Mouse (Mus musculus): ENCODE measurements around the gene Ndufb4. TPM values are rescaled to one million over a fixed set of nuclear protein-coding genes. Genes with fewer than 3 reads are reported as not detected.
A peak's percentile ranks its signal among the peaks of the same experiment; 100 is the strongest.

Gene Ndufb4
- polyA plus RNA-seq, 1 experiment from 2014 or later, result 64.7 TPM

DNA sequence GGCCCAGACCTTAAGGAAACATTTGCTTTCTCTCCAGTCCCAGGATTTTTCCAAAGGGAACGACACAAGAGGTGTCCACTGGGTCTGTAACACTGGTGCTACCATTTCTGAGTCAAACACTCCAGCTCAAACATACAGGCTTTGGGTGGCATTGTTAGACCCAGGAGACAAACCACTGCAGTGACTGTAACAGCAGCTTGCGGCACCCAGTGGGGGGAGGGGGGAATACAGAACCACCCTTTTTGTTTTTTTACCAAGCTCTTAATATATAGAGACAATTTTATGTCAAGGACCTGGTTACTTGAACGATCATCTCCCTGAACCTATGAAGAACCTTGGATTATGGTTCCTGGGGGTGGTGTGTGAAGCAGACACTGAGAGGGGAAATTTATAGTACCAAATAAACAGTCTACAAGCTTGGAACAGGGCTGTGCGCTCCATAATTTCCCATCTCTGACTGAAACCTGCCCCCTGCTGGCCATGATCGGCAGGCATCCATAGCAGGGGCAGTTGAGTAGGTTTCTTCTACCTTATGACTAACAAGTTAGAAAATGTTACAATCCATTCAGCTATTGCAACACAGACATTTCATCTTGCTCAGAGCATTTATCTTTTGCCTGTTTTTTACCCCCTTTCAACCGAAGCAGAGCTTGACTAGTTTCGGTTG is 28.2 kb upstream of the Ndufb4 start:
- no peak overlapping the region for H3K4me3 ChIP-seq (ENCODE audit: low read length)
- H3K9me3 ChIP-seq (ENCODE audit: control insufficient read depth, low read length), result no peaks in the 10 kb centered on the region
- H3K9ac ChIP-seq (ENCODE audit: low read depth, low read length), result no peak overlapping the region
- H3K27ac ChIP-seq (ENCODE audit: low read depth, low read length), result peak overlapping the region; percentile 81
- H3K4me1 ChIP-seq (ENCODE audit: control insufficient read depth, insufficient read depth, low read depth, low read length), result peaks cover 25% of the 10 kb centered on the region
- no peaks in the 10 kb centered on the region for H3K36me3 ChIP-seq (ENCODE audit: control insufficient read depth, insufficient read depth, low read length)
- no peaks in the 10 kb centered on the region for H3K27me3 ChIP-seq (replicated peaks; ENCODE audit: control insufficient read depth, insufficient read depth, low read length)
- ATAC-seq, result peak; percentile 40
- WGBS, result 44% methylated on average over 7 of the region's 7 CpGs
- no peak overlapping the region for H3K4me2 ChIP-seq (ENCODE audit: low read length)

DNA sequence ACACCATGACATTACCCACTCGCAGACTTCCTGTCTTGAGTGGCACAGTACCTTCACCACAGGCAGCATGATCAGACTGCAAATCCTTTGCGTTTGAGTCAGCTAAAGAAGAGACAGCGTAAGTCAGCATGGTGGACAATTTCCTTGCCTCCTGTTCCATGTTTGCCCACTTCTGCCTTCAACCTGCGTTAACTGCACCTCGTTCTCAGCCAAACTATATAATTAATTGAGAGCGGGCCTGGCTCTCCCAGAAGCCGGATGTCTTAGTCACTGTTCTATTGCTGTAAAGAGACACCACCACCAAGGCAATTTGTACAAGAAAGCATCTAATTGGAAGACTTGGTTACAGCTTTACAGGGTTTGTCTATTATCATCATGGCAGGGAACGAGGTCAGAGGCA is 26.6 kb upstream of the Ndufb4 start:
- Histone ChIP-seq H3K27ac (ENCODE audit: low read depth, low read length) (no peak overlapping the region), H3K27me3 (replicated peaks; ENCODE audit: control insufficient read depth, insufficient read depth, low read length) (no peaks in the 10 kb centered on the region), H3K4me3 (ENCODE audit: low read length) (no peak overlapping the region), H3K4me1 (ENCODE audit: control insufficient read depth, insufficient read depth, low read depth, low read length) (peaks cover 28% of the 10 kb centered on the region), H3K36me3 (ENCODE audit: control insufficient read depth, insufficient read depth, low read length) (no peaks in the 10 kb centered on the region), H3K4me2 (ENCODE audit: low read length) (no peak overlapping the region), H3K9ac (ENCODE audit: low read depth, low read length) (no peak overlapping the region), H3K9me3 (ENCODE audit: control insufficient read depth, low read length) (no peaks in the 10 kb centered on the region)
- ATAC-seq, result no peak
- 79% methylated on average over 8 of the region's 8 CpGs for WGBS

GRCm38 (mm10) chr16:37680216-37680615 is 26.0 kb upstream of the Ndufb4 start:
- 76% methylated on average over 2 of the region's 2 CpGs for WGBS
- no peak for ATAC-seq
- H3K27ac ChIP-seq (ENCODE audit: low read depth, low read length), result no peak overlapping the region
- no peak overlapping the region for H3K4me3 ChIP-seq (ENCODE audit: low read length)
- no peaks in the 10 kb centered on the region for H3K27me3 ChIP-seq (replicated peaks; ENCODE audit: control insufficient read depth, insufficient read depth, low read length)
- no peak overlapping the region for H3K4me2 ChIP-seq (ENCODE audit: low read length)
- no peaks in the 10 kb centered on the region for H3K9me3 ChIP-seq (ENCODE audit: control insufficient read depth, low read length)
- peaks cover 25% of the 10 kb centered on the region for H3K4me1 ChIP-seq (ENCODE audit: control insufficient read depth, insufficient read depth, low read depth, low read length)
- H3K36me3 ChIP-seq (ENCODE audit: control insufficient read depth, insufficient read depth, low read length), result no peaks in the 10 kb centered on the region
- H3K9ac ChIP-seq (ENCODE audit: low read depth, low read length), result no peak overlapping the region

- ATAC-seq, result no peak
- no peak overlapping the region for H3K9ac ChIP-seq (ENCODE audit: low read depth, low read length)
- no peak overlapping the region for H3K27ac ChIP-seq (ENCODE audit: low read depth, low read length)
- no peak overlapping the region for H3K4me3 ChIP-seq (ENCODE audit: low read length)
- H3K4me1 ChIP-seq (ENCODE audit: control insufficient read depth, insufficient read depth, low read depth, low read length), result peaks cover 9% of the 10 kb centered on the region
- no peaks in the 10 kb centered on the region; the same call in 1 of the 2 replicates for H3K9me3 ChIP-seq (ENCODE audit: control insufficient read depth, low read length)
- H3K36me3 ChIP-seq (ENCODE audit: control insufficient read depth, insufficient read depth, low read length), result no peaks in the 10 kb centered on the region
- WGBS, result 85% methylated on average over 8 of the region's 8 CpGs
- no peak overlapping the region for H3K4me2 ChIP-seq (ENCODE audit: low read length)
- no peaks in the 10 kb centered on the region for H3K27me3 ChIP-seq (replicated peaks; ENCODE audit: control insufficient read depth, insufficient read depth, low read length)
Observed at GRCm38 (mm10) chr16:37677586-37677985, 23.3 kb upstream of the Ndufb4 start.

DNA sequence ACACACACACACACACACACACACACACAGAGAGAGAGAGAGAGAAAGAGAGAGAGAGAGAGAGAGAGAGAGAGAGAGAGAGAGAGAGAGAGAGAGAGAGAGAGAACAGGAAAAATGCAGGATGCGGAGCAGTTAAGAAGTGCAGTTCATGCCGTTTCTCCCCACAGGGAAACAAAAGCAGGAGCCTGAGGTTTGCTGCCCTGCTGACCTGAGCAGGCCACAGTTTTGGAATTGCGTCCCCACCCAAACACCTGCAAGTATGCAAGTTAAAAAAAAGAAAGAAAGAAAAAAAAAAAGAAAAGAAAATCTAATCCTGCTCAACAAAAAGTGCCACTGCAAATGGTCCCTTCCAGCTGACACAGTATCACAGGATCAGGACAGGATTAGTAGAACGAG is 22.4 kb upstream of the Ndufb4 start:
- 25% methylated on average over 4 of the region's 4 CpGs for WGBS
- H3K4me3 ChIP-seq (ENCODE audit: low read length), result no peak overlapping the region

GRCm38 (mm10) chr16:37676024-37676676 is 21.9 kb upstream of the Ndufb4 start:
- peak overlapping the region; percentile 56 for H3K9ac ChIP-seq (ENCODE audit: low read depth, low read length)

More for the DNA sequence above, 22.4 kb upstream of the Ndufb4 start:
- no peaks in the 10 kb centered on the region for H3K36me3 ChIP-seq (ENCODE audit: control insufficient read depth, insufficient read depth, low read length)
- ATAC-seq, result 0 out of 2 replicates have a peak, but pooled peaks have one; percentile 30
- H3K27me3 ChIP-seq (replicated peaks; ENCODE audit: control insufficient read depth, insufficient read depth, low read length), result no peaks in the 10 kb centered on the region
- peak overlapping the region; percentile 56; the same call in 1 of the 2 replicates for H3K9ac ChIP-seq (ENCODE audit: low read depth, low read length)
- peak overlapping the region; percentile 53 for H3K4me2 ChIP-seq (ENCODE audit: low read length)
- no peaks in the 10 kb centered on the region; the same call in 1 of the 2 replicates for H3K9me3 ChIP-seq (ENCODE audit: control insufficient read depth, low read length)
- peaks cover 9% of the 10 kb centered on the region for H3K4me1 ChIP-seq (ENCODE audit: control insufficient read depth, insufficient read depth, low read depth, low read length)
- H3K27ac ChIP-seq (ENCODE audit: low read depth, low read length), result no peak overlapping the region

DNA sequence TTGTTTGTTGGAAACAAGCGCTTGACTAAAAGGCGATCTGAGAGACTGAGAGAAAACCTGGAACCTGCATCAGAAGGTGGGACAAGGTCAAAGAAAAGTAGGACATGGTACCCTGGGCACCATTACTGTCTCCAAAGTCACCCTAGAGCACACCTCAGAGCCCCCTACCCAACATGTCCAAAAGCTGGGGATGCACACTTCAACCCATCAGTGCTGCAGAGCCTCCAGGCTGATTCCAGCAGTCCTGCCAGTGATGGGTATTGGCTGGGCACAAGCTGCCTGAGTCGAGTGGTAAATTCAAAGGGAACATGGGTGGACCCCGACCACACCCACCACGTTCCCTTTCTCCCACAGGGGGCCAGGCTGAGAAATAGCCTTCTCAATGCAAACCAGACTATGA is 21.1 kb upstream of the Ndufb4 start:
- Histone ChIP-seq H3K4me1 (ENCODE audit: control insufficient read depth, insufficient read depth, low read depth, low read length) (peaks cover 9% of the 10 kb centered on the region), H3K27ac (ENCODE audit: low read depth, low read length) (no peak overlapping the region), H3K4me2 (ENCODE audit: low read length) (no peak overlapping the region), H3K27me3 (replicated peaks; ENCODE audit: control insufficient read depth, insufficient read depth, low read length) (no peaks in the 10 kb centered on the region), H3K36me3 (ENCODE audit: control insufficient read depth, insufficient read depth, low read length) (no peaks in the 10 kb centered on the region), H3K9me3 (ENCODE audit: control insufficient read depth, low read length) (no peaks in the 10 kb centered on the region; the same call in 1 of the 2 replicates), H3K9ac (ENCODE audit: low read depth, low read length) (no peak overlapping the region), H3K4me3 (ENCODE audit: low read length) (no peak overlapping the region)
- no peak for ATAC-seq
- 90% methylated on average over 5 of the region's 5 CpGs for WGBS

More at GRCm38 (mm10) chr16:37676024-37676676, 21.9 kb upstream of the Ndufb4 start:
- Histone ChIP-seq H3K27ac (ENCODE audit: low read depth, low read length) (no peak overlapping the region), H3K4me1 (ENCODE audit: control insufficient read depth, insufficient read depth, low read depth, low read length) (peaks cover 9% of the 10 kb centered on the region), H3K36me3 (ENCODE audit: control insufficient read depth, insufficient read depth, low read length) (no peaks in the 10 kb centered on the region), H3K4me3 (ENCODE audit: low read length) (peak overlapping the region; percentile 22; the same call in 1 of the 2 replicates), H3K9me3 (ENCODE audit: control insufficient read depth, low read length) (no peaks in the 10 kb centered on the region; the same call in 1 of the 2 replicates), H3K27me3 (replicated peaks; ENCODE audit: control insufficient read depth, insufficient read depth, low read length) (no peaks in the 10 kb centered on the region), H3K4me2 (ENCODE audit: low read length) (peak overlapping the region; percentile 53)
- 30% methylated on average over 17 of the region's 17 CpGs for WGBS
- peak; percentile 89 for ATAC-seq

GRCm38 (mm10) chr16:37670666-37671283 is 16.5 kb upstream of the Ndufb4 start:
- ATAC-seq, result no peak
- H3K4me3 ChIP-seq (ENCODE audit: low read length), result no peak overlapping the region
- no peak overlapping the region for H3K4me2 ChIP-seq (ENCODE audit: low read length)
- H3K27ac ChIP-seq (ENCODE audit: low read depth, low read length), result no peak overlapping the region
- no peaks in the 10 kb centered on the region for H3K4me1 ChIP-seq (ENCODE audit: control insufficient read depth, insufficient read depth, low read depth, low read length)
- H3K36me3 ChIP-seq (ENCODE audit: control insufficient read depth, insufficient read depth, low read length), result no peaks in the 10 kb centered on the region
- no peak overlapping the region for H3K9ac ChIP-seq (ENCODE audit: low read depth, low read length)
- WGBS, result 24% methylated on average over 4 of the region's 4 CpGs
- H3K27me3 ChIP-seq (replicated peaks; ENCODE audit: control insufficient read depth, insufficient read depth, low read length), result no peaks in the 10 kb centered on the region
- no peaks in the 10 kb centered on the region; the same call in 1 of the 2 replicates for H3K9me3 ChIP-seq (ENCODE audit: control insufficient read depth, low read length)

- Histone ChIP-seq H3K9ac (ENCODE audit: low read depth, low read length) (no peak overlapping the region), H3K27ac (ENCODE audit: low read depth, low read length) (no peak overlapping the region), H3K27me3 (replicated peaks; ENCODE audit: control insufficient read depth, insufficient read depth, low read length) (no peaks in the 10 kb centered on the region), H3K4me1 (ENCODE audit: control insufficient read depth, insufficient read depth, low read depth, low read length) (no peaks in the 10 kb centered on the region), H3K4me3 (ENCODE audit: low read length) (no peak overlapping the region), H3K9me3 (ENCODE audit: control insufficient read depth, low read length) (no peaks in the 10 kb centered on the region), H3K4me2 (ENCODE audit: low read length) (no peak overlapping the region), H3K36me3 (ENCODE audit: control insufficient read depth, insufficient read depth, low read length) (no peaks in the 10 kb centered on the region)
- 80% methylated on average over 5 of the region's 5 CpGs for WGBS
- ATAC-seq, result no peak
Observed at GRCm38 (mm10) chr16:37665394-37665935, 11.2 kb upstream of the Ndufb4 start.

Data from hindbrain, embryonic 16.5 days (tissue).